Mouse (Mus musculus) brain, embryonic 14.5 days (tissue): ENCODE measurements around the gene Stat5b.

Experiments used
- CTCF ChIP-seq: fragments of 200-500 bp; IDR thresholded peaks from 2 replicates; pipeline ENCODE4 v1.5.1; 2012; ENCODE audit warnings: inconsistent platforms, mild to moderate bottlenecking, moderate library complexity, borderline replicate concordance; ENCODE audit not compliant: insufficient read depth, insufficient read length; ENCODE audit errors: extremely low read depth
- POLR2A ChIP-seq: fragments of 200-500 bp; IDR thresholded peaks from 2 replicates; pipeline ENCODE4 v1.6.1; 2012; ENCODE audit warnings: mild to moderate bottlenecking, inconsistent platforms, borderline replicate concordance; ENCODE audit not compliant: poor library complexity, insufficient read depth, insufficient read length, severe bottlenecking; ENCODE audit errors: extremely low read depth

DNA sequence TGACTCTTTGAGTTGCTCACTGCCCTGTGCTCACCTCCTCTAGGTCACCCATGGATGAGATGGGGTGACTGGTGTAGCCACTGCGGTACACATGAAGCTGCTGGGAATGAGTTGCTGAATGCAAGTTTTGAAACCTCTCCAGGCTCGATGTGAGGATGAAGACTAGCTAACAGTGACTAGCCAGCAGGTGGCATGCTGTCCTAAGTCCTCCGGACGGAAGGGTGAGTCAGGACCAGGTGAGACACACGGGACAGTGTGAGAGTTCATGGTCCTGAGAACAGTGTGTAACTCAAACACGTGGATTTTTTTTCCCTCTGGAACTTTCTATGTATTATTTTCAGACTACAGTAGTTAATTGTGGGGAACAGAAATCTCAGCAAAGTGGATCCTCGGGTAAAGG is 17.1 kb downstream of the Stat5b start:
- TF ChIP-seq CTCF (peak; percentile 11; the same call in 1 of the 2 replicates), POLR2A (no peak)
